Mouse (Mus musculus) megakaryocyte, embryonic 14.5 days (primary cell): Measurements from ENCODE around the gene Pmm1.

Experiments
- FLI1 ChIP-seq: IDR thresholded peaks from 2 replicates; pipeline ENCODE4 v1.6.1; 2012; ENCODE audit warnings: low read length, inconsistent platforms, mixed read lengths
- GATA1 ChIP-seq: IDR thresholded peaks from 3 replicates; pipeline ENCODE4 v1.6.1; 2012; ENCODE audit warnings: mixed read lengths, low read length, inconsistent platforms, borderline replicate concordance

DNA sequence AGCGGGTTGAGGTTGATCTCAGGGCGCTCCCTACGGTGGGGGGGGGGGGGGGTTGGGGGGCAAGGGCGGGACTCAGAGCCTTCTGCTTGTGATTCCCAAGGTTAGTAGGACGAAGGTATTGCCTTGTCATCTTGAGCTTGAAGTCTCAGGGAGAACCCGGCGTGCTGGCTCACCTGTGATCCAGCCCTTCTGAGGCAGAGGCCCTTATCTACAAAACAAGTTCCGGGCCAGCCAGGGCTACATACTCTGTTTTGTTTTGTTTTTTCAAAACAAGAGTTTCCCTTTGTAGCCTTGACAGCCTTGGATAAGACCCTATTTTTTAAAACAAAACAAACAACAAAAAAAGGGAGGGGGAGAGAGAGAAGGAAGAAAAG is 335 bp upstream of the Pmm1 start:
- TF ChIP-seq GATA1 (no peak), FLI1 (no peak)
